Mouse (Mus musculus) granulocyte monocyte progenitor cell, adult 5-6 weeks (primary cell): ENCODE results near the gene Lmx1b. TPM values are rescaled to one million over a fixed set of nuclear protein-coding genes. Genes with fewer than 3 reads are reported as not detected.

Experiments used
- ATAC-seq: replicated peaks from 2 replicates; pipeline ENCODE4 v1.8.0; 2016; ENCODE audit warnings: mild to moderate bottlenecking, moderate TSS enrichment, inconsistent platforms; ENCODE audit not compliant: poor library complexity, severe bottlenecking
- total RNA-seq, 2 experiments: library from RNA; stranded (forward) in 1 of 2; stranded (reverse) in 1 of 2; fragments of 200-712, 200-1000 nt in 1 of 2; fragments of >200 nt in 1 of 2; fragmentation: Nextera tagmentation in 1 of 2; gene quantifications; 2 replicates each; pipeline ENCODE4 v1.2.3; 2014 to 2017

Lmx1b gene
- total RNA-seq, 2 experiments from 2014 or later: not detected

DNA sequence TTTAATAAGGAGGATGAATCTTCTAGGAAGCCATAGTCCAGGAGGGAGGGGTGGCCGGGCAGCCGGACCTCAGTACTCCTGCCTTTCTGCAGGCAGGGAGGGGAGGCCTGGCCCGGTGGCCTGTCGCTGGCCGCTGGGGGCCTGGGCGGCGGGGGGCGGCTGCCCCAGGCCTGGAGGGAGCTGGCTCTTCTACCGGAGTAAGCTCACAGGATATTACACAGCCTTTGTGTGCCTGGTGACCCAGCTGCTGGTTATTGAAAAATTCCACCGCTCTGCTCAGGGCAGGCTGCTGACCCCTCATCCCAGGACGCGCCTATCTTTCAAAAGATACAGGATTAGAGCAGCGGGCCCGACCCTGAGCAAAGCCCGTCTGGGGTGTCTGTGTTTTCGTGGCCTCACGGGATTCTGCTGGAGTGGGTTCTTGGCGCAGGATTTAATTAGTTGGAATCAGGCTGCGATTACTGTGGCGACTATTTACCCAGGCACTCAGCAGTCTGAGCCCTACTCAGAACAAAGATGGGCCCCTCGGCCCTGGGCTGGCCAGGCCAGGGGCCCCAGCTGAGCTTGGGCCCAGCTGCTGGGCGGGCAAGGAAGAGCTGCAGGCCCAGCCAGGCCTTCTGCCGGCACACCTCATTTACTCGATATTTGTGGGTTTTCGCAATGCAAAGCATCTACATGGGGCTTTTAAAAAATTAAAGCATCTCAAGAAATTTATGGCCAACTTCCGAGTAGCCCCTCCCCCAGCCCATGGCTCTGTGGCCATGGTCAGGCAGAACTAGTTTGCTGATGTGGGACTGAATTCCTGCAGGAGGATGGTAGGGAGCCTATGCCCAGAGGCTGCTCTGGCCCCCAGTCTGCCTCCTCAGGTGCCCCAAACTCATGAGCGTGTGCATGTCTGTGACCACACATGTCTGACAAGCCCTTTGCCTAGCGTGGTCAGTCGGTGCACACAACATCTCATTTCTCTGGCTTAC is 55.1 kb downstream of the Lmx1b start:
- no peak for ATAC-seq

- ATAC-seq: no peak
Observed at GRCm38 (mm10) chr2:33583761-33584160, 56.5 kb downstream of the Lmx1b start.

- ATAC-seq: 0 out of 2 replicates have a peak, but pooled peaks have one; percentile 35
Observed at GRCm38 (mm10) chr2:33583317-33583716, 57.0 kb downstream of the Lmx1b start.

GRCm38 (mm10) chr2:33582457-33583060 is 57.8 kb downstream of the Lmx1b start:
- no peak for ATAC-seq

DNA sequence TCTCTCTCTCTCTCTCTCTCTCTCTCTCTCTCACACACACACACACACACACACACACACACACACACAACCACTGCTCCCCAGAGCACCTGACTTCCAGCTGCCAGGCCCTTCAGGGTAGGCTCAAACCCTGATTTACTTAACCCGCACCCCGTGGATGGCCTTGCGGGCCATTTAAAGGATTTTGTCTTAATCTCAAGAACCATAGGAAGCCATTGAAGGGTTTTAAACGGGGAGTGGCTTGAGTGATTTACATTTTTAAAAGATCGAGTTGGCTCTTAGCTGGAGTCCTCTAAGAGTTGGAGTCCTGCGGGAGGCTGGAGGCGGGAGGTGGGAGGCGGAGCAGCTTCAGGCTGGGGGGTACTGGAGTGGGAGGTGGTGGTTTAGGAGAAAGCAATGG is 58.4 kb downstream of the Lmx1b start:
- no peak for ATAC-seq

DNA sequence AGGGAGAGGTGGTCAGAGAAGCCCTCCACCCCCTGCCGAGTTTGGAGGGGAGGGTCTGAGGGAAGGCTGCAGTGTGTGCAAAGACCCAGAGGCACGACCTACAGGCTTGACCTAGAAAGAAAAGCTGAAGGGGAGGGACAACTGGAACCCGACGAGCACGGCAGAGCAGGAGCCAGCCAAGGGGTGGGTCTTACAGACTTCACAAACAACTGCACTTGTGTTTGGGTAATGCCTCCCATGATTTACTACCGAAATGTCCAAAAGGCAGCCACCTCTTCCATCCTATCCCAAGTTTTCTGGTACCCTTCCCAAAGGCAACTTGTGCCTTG is 58.9 kb downstream of the Lmx1b start:
- no peak for ATAC-seq

GRCm38 (mm10) chr2:33580697-33581448 is 59.4 kb downstream of the Lmx1b start:
- ATAC-seq: no peak

DNA sequence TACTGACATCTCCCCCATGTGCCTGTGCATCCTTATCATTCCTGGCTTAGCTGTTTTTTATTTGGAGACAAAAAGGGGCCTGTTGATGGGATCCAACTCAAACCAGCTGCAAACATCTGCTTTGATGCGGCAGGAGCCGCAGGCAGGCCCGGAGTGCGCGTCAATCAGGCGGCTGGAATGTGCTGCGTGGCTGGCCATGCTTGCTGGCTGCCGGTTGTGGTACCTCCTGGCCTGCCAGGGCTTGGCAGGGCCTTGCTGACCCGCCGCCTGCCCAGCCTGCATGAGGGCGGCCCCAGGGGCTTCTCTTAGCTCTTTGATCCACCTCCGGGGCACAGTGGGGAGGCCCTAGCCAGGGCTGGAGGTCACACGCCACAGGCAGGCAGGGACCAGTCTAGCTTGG is 64.9 kb downstream of the Lmx1b start:
- no peak for ATAC-seq

DNA sequence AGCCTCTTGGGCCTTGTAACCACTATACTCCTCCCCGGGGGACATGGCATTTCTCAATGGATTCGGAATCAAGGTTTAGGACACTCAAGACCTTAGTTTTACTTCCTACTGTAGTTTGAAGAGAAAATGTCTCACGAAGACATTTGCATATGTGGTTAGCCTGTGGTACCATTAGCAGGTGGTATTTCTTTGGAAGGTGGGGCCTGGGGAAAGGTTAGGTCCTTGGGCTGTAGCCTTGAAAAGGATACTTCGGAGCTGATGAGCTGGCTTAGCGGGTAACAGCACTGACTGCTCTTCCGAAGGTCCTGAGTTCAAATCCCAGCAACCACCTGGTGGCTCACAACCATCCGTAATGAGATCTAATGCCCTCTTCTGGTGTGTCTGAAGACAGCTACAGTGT is 67.2 kb downstream of the Lmx1b start:
- no peak for ATAC-seq

DNA sequence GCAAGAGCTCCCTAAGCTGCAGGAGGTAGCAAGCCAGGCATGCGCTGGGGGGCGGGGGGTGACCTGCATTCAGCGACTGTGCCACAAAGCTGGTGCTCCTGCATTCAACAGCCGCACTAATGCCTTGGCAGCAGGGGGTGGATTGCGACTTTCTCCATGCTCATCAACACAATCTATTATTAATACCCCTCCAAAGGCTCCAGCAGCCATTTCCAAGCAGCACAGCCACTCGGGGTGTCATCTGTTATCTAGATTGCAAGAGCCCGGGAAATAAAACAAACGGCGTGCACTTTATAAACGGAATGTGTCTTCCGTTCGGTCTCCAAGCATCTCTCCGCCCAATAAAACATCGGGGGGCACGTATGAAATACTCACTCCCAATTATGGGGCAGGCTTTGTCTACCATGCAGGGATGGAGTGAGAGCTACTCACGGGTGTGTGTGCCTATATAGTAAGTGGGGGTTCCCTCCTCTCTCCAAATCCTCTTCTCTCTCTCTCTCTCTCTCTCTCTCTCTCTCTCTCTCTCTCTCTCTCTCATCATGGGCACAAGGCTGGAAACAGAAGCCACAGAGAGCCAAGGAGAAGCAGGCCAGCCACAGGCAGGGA is 69.0 kb downstream of the Lmx1b start:
- ATAC-seq: no peak

- ATAC-seq: no peak
Observed at GRCm38 (mm10) chr2:33569698-33570097, 70.6 kb downstream of the Lmx1b start.

- peak; percentile 42; the same call in 1 of the 2 replicates for ATAC-seq
Observed at GRCm38 (mm10) chr2:33569240-33569639, 71.1 kb downstream of the Lmx1b start.

DNA sequence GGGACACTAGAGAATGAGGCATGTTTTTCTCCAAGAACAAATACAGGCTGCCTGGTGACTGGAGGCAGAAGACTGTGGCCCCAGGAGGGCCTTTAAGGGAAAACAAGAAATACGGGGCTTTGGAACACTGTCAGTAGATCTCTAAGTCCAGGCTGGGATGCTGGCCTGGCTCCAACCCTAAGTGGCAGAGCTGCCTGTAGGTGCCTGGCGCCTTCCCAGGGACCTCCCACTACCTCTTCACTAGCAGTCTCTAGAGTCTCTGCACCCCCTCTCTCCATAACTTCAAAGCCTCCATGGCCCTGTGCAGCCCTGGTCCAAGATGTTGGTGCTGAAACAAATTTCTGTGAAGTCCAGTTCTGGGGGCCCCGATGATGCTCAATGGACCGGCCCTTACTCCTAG is 74.4 kb downstream of the Lmx1b start:
- no peak for ATAC-seq

GRCm38 (mm10) chr2:33564748-33565147 is 75.6 kb downstream of the Lmx1b start:
- ATAC-seq: no peak

DNA sequence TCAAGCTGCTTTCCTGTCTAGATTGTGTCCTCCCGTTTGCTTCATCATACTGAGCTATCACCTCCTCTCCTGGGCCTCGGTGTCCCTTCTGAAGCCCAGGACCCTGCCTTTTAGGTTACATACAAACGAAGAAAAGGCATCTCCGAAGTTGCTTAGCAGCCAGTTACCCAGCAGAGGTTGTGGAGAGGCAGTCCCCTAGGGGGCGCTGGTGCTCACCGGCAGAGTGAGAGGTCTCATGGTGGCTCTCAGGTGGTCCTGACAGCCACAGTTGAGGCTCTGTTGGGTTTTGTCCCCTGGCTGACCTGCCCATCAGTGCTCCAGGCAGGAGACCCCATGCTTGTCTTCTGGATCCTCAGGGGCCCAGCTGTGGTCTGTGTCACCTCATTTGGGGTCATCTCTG is 80.6 kb downstream of the Lmx1b start:
- ATAC-seq: peak; percentile 45; the same call in 1 of the 2 replicates

GRCm38 (mm10) chr2:33559334-33559733 is 81.0 kb downstream of the Lmx1b start:
- no peak for ATAC-seq

- peak; percentile 73 for ATAC-seq
Observed at GRCm38 (mm10) chr2:33558233-33558632, 82.1 kb downstream of the Lmx1b start.

GRCm38 (mm10) chr2:33555573-33555972 is 84.7 kb downstream of the Lmx1b start:
- no peak for ATAC-seq

DNA sequence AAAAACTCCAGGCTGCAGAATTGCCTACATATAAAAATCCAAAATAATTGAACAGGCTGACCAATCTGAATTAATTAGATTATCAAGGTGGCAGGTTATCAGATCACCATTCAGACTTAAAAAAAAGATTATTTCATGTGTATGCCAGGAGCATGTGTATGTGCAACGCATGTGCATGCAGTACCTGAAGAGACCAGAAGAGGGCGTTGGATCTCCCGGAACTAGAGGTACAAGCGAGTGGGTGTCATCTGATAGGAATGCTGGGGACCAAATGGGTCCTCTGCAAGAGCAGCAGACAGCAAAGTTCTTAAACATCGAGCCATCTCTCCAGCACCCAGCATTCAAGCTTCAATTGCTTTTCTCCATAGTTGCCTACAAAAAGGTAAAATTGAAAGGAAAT is 87.6 kb downstream of the Lmx1b start:
- no peak for ATAC-seq

DNA sequence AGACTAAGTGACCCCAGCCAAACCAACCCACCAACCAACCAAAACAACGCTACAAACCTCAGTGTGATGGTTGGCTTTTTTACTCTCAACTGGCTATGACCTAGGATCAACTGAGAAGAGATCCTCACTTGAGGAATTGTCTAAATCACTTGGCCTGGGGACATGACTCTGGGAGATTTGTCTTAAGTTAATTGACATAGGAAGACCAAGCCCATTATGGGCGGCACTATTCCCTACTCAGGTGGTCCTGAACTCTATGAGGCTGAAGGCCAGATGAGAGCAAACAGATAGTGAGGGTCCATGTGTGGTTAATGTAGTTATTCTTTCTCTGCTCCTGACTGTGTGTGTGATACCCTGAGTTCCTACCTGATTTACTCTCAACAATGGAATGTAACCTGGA is 92.7 kb downstream of the Lmx1b start:
- ATAC-seq: no peak

GRCm38 (mm10) chr2:33546879-33547278 is 93.4 kb downstream of the Lmx1b start:
- no peak for ATAC-seq
